Mouse (Mus musculus): ENCODE results near the gene Zfp740.

Gene Zfp740

DNA sequence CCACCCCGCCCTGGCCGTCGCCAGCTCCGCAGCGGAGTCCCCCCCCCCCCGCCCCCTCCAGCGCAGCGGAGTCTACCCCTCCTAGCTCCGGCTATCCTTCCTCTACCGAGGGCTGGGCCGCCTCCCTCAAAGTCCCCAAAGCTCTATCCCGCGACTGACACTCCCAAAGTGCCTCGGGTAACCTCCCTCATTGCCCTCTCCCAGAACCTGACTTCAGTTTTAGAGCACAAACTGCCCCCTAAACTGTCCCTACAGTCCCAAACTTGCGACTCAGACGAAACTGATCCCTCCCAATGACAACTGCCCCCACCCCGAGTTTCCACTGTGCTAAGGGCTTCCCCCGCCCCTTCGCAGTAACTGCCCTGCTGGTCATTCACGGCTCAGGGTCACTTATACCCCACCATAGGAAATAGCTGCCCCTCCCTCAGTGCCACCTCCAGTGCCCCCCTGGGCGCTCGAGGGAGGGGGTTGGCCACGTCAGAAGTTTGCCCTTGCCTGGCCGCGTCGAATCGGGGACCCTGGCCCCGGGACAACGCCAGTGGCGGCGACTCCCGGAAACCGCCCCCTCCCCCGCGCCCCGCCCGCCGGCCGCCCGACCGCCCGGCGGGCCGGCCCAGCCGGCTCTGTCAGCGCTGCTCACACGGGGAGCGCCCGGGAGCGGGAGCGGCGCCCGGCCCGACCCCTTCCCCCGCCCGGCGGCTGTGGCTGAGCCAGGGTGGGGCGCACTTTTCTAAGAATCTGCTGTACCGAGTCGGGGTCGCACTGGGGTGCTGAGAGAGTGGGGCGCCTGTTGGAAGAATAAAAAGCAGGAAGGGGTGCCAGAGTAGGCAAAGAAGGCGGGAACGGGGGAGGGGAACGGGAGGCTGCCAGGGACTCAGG is 44.4 kb downstream of the Zfp740 start:
- no peak for DNase-seq (ENCODE audit: low read depth, low spot score)

DNA sequence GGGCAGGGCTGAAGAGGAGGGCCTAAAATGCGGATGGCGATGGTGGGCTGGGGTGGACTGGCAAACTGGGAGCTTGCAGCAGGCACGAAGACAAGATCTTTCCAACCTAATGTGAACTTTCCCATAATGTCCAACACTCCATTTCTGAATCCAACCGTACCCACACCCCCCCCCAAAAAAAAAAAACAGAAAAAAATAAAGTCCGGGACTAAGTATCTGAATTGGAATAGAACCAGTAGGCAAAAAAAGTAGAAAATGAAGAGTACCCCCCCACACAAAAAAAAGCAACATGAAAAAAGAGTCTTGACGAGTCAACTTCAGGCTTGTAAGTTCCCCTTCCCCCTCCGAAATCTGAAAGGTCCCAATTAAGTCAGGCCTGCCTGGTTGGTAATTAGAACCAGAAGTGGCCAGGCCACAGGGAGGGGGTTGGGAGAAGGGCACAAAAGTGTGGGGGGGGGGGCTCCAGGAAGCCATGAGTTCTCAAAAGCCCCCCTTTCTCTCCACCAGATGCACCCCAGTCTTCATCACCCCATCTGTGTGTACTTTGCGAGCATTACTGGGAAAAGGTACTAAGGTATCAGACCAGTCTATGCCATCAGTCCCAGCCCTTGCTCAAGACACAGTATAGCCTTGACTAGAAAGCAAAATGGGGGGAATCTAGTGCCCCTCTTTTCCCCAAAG is 45.2 kb downstream of the Zfp740 start:
- DNase-seq (ENCODE audit: low read depth, low spot score), result no peak

DNA sequence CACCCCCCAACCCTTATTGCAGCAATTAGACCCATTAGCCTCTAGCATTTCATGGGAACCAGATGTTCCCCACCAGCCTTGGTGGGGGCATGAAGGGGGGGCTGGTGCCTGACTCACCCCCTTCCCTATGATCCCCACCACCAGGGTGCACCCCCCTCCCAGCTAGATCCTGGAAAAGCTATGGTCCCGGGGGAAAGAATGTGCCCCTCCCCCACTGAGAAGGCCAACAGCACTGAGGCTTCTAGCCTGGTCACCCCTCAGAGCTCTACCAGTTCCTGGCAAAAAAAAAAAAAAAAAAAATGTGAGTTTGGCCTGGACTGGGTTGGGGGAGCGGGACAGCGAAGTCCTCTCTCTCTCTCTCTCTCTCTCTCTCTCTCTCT is 45.8 kb downstream of the Zfp740 start:
- DNase-seq (ENCODE audit: low read depth, low spot score), result peak; percentile 63

DNA sequence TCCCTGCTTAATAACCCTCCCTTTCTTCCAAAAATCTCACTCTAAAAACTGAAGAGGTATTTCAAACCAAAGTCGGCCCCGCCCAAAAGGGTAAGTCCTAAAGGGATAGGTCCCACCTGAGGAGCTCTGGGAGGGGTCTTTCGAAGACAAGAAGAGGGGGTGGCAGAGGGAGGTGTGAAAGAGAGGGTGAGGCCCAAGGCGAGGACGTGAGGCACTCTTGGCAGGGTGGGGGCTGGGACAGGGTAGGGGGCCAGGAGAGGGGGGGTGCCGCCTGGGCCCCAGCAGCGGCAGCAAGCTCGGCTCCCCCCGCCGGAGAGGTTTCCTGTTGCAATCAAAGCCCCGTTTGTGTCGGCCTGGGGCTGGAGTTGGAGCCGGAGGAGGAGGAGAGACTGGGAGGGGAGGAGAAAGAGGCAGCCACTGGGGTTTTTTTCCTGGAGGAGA is 46.2 kb downstream of the Zfp740 start:
- DNase-seq (ENCODE audit: low read depth, low spot score), result no peak

DNA sequence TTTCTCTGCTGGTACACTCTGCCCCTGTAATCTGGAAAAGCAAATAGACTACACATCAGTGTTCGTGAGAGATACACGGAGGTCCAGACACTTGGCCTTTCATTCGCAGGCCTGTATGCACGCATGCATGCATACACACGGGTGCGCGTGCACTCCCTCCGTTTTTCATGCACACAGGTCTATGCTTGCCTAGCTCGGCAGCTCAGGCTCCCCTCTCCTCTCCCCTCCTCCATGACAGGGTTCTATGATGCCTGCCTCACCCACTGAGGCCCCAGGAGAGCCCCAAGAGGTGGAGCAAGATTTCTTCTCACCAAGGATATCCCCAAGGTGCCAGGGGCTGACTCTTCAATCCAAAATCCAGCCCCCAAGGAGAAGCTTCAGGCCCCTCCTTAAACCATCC is 46.9 kb downstream of the Zfp740 start:
- DNase-seq (ENCODE audit: low read depth, low spot score), result no peak

DNA sequence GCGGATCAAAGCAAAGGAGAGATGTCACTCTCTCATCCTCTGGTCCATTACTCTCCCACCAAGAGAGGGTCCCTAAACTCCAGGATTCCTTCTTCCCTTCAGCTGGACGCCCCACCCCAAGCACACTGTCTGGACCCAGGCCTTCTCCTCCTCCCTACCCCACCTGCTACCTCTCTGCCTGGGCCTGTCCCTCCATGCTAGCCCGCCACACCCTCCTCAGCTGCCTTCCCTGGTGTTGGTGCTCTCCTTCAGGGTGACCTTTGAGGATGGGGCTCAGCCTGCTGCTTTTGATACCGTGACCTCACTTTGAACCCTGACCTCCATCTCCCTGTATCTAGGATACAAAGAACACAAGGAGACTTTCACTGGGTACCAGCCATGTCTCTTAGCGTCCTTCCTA is 47.5 kb downstream of the Zfp740 start:
- no peak for DNase-seq (ENCODE audit: low read depth, low spot score)

DNA sequence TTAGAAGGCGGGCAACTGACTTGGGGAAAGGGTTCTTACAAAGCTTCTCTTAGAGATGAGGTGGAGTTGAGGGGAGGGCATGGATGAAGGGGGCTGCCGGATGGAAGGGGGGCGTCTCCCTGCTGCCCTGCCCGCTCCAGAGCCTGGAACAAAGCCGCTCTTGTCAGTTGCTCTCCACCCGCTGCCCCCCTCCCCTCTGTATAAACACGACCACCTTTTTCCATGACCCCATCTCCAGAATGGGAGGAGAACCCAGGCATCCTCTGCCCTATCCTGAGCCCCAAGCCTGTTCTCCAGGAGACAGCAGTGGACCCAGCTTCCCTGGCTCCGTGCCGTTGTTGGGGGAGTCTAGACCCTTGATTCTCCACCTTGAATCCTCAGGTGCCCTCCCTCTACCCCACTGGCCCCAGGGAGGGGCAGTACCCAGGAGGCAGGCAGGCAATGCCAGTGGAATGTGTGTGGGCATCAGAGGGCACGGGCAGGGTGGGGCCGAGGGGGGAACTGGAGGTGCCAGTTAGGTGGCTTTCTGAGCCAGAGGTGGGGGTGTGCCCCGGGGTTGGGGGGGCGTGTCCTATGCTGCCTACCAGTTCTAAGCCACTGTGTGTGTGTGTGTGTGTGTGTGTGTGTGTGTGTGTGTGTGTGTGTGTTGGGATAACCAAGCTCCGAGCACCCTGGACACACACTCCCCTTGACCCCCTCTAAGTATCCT is 52.7 kb downstream of the Zfp740 start:
- DNase-seq (ENCODE audit: low read depth, low spot score), result no peak

DNA sequence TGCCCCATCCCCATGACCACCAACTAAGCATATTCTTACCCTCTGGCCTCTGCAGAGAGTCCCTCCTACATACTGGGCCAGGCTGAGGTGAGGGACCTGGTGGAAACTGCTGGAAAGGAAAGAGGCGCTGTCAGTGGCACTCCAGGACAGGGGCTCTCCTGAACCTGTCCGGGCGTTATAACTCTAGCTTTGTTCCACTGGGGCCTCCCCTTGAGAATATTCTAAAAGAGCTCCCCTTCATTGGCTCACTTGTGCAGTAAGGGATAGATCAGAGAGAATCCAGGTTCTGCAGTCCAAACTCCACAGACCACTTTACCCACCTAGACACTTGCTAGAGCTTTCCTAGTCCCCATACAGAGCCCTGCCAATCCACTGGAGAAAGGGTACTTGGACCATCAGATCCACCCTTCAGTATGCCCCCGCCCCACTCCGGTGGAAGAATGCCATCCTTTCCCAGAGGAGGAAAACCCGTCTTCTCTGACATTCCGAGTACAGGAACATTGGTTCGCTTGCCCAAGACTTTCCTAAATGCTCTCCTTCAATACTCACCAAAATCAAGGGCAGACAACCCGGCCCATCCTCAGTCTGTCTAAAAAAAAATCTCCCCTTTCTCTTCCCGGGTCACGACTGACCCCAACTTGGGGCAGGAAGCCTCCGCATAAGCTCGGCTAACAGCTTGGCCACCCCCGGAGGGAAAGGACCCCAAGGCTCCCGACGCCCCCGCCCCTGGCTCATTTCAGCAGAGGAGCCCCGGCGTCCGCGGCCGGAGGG is 53.6 kb downstream of the Zfp740 start:
- no peak for DNase-seq (ENCODE audit: low read depth, low spot score)

DNA sequence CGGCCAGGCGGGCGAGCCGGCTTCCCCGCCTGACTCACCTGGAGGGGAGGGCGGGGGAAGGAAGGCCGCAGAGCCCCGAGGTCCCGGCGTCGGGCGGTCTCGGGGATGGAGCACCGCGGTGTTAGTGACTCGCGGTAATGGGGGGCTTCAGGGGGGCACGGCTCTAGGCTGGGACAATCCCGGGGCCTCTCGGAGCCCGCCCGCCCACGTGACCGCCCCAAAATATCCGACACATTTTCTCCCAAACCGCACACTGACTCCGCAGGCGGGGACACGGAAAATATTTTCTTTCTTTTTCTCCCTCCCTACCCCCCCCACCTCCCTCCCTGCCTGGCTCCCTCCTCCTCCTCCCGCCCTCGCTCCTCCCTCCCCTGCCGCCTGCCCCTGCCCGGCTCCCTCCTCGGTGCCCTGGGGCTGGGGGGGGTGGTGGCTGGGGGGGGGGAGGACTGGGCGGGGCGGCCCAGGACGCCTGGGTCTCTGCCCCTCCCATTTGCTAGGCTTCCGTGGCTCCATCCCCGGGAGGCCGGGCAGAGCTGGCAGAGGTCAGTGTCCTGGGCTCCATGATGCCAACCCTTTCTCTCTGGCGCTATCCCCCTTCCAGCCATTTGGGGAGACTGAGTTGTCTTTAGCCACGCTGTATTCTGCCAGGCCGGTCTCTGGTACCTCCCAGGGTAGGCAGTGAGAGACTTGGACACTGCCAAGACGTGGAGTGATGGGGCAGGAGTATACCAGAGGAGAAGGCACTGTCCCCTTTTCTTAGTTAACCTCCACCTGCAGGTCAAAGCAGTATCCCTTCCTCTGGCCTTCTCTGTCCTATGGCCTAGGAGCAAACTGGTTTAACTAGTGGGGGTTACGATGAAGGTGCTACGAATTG is 54.4 kb downstream of the Zfp740 start, which contains the start of gene Rarg:
Gene Rarg (minus strand): TSS at position 316 of the 874 bp plus-strand sequence.
- DNase-seq (ENCODE audit: low read depth, low spot score), result no peak

DNA sequence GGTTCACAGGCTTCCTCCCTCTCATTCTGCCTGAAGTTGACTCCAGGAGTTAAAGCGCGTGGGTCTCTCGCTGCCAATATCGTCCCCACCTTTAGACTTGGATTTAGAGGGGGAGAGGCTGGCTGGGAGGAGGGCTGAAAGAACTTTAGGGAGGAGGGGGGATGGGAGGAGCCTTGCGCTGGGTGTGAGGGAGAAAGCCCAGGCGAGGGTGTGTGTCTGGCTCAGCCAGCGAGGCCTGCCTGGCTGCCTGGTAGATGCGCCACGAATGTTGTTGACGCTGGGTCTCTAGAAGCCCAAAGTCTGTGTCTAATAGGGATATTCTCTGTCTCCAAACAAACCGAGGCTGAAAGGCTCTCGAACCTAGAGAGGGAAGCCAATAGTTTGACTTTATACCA is 55.0 kb downstream of the Zfp740 start:
- DNase-seq (ENCODE audit: low read depth, low spot score), result no peak

DNA sequence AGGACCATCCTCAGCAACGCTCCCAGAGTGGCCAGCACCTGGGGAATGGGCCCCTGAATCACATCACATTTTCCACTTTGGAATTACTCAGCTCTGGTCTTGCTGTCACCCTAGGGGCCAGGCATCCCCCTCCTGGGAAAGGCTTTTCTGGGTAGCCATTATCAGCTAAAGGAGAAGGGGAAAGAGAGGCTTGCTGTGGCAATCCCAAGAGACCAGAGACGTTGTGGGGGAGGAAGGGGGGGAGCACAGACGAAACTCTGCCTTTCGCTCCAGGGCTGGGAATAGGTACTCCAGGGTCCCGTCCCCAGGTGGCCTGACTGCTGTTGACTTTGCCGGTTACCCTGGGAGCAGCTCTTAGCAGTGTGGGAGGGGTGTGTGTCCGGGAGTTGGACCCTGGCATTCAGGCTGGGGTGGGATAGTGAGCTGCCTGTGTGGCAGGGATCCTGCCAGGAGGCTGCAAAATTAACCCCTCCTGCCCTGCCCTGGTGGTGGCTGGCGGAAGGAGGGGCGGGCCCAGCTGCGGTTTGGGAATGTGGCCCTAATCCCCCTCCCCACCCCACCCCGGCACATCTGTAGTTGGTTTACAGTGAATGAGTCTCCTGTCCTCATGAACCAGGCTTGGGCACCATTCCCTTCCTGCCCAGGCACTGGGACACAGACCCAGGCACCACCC is 55.7 kb downstream of the Zfp740 start:
- no peak for DNase-seq (ENCODE audit: low read depth, low spot score)

DNA sequence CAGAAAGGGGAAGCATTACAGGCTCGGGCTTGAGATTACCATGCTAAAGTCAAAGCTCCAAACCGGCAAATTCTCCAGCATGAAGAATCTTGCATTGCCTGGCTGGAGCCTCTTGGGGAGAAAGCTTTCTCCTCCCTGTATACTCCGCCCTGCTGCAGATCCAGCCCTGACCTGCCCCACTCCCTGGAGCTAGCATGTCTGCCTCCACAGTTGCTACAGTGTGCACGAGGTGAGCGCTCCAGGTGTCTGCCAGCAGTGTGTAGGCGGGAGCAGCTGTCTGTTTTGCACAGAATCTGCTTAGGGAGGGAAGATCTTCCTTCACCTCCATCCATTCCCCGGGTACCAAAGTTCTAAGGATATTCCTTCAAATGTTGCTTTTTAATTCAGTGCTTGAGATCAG is 59.5 kb downstream of the Zfp740 start:
- no peak for DNase-seq (ENCODE audit: low read depth, low spot score)

DNA sequence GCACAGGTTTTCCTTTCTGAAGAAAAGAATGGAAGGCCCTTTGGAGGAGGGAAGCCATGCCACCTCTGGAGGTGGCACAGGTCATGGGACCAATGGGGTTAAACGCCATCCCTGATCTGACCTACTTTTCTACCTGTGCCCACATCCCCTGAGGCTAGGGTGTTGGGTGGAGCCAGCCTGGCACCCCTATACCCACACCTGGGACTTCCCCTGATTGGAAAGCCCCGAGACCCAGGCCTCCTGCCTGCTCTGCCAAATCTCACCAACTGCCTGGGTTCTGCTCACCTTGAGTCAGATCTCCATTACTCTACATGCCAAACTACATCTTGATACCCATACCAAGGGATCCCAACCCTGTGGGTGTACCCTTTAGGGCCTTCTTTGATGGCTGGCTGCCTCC is 60.0 kb downstream of the Zfp740 start:
- no peak for DNase-seq (ENCODE audit: low read depth, low spot score)
